Mouse (Mus musculus) megakaryocyte, embryonic 14.5 days (primary cell): ENCODE data around the gene Sat1.

Experiments used
- FLI1 ChIP-seq: IDR thresholded peaks from 2 replicates; pipeline ENCODE4 v1.6.1; 2012; ENCODE audit warnings: low read length, inconsistent platforms, mixed read lengths
- GATA1 ChIP-seq: IDR thresholded peaks from 3 replicates; pipeline ENCODE4 v1.6.1; 2012; ENCODE audit warnings: mixed read lengths, low read length, inconsistent platforms, borderline replicate concordance

DNA sequence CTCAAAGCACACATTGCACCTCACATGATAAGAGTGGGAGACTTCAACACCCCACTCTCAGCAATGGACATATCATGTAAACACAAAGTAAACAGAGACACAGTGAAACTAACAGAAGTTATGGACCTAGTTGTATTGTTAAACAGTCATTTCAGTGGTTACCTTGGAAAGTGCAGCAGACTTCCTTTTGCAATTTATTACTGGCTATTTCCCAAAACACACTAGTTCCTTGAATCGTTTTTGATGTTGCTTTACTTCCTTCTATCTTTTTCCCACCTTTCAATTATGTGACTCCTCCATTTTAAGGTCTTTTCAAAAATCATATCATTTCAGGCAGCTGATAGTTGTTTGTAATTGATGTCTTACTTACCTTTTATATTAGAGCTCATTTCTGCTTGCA is 44.5 kb downstream of the Sat1 start:
- TF ChIP-seq GATA1 (no peak), FLI1 (no peak)
